Mouse (Mus musculus): ENCODE results near the gene Rassf7. TPM values are rescaled to one million over a fixed set of nuclear protein-coding genes. Genes with fewer than 3 reads are reported as not detected.

Gene Rassf7
- polyA plus RNA-seq, 1 experiment: 54.5 TPM

- H3K4me2 ChIP-seq (ENCODE audit: low read depth): peak overlapping the region; percentile 85
- no peak overlapping the region for H3ac ChIP-seq (ENCODE audit: control insufficient read depth, insufficient read length)
- peaks cover 18% of the 10 kb centered on the region for H3K79me2 ChIP-seq (ENCODE audit: control insufficient read depth, insufficient read depth)
- no peaks in the 10 kb centered on the region for H3K36me3 ChIP-seq (ENCODE audit: control insufficient read depth, insufficient read depth)
- no peak for TF ChIP-seq MYOG (IDR thresholded peaks at IDR 0.05; ENCODE audit: control insufficient read depth in 1 of 3, insufficient read depth in 1 of 3, insufficient read length in 2 of 3, low read depth in 2 of 3)
- no peak for TF ChIP-seq MYOD1 (IDR thresholded peaks at IDR 0.05; ENCODE audit: control insufficient read depth in 1 of 3, insufficient read length in 2 of 3, low read depth in 2 of 3)
- no peak for TF ChIP-seq SRF (IDR thresholded peaks at IDR 0.05; ENCODE audit: control insufficient read depth, insufficient read length, low read depth)
- TF ChIP-seq TCF3 (IDR thresholded peaks at IDR 0.05; ENCODE audit: insufficient read length, low read depth): no peak
- no peak for TF ChIP-seq CEBPB (IDR thresholded peaks at IDR 0.05; ENCODE audit: insufficient read depth, poor library complexity, severe bottlenecking)
- no peak for TF ChIP-seq POLR2AphosphoS2 (IDR thresholded peaks at IDR 0.05; ENCODE audit: insufficient read length, low read depth)
- TF ChIP-seq MAX (IDR thresholded peaks at IDR 0.05; ENCODE audit: low read depth): no peak
- TF ChIP-seq USF1 (IDR thresholded peaks at IDR 0.05; ENCODE audit: low read depth): no peak
- TF ChIP-seq E2F4 (IDR thresholded peaks at IDR 0.05; ENCODE audit: insufficient read depth): no peak
- TF ChIP-seq POLR2A (IDR thresholded peaks at IDR 0.05; ENCODE audit: insufficient read length, low read depth): no peak
- TF ChIP-seq TCF12 (IDR thresholded peaks at IDR 0.05; ENCODE audit: insufficient read depth, poor library complexity, severe bottlenecking): no peak
- TF ChIP-seq REST (IDR thresholded peaks at IDR 0.05; ENCODE audit: insufficient read depth, insufficient read length): no peak
- H3K4me3 ChIP-seq: peak overlapping the region; percentile 39
- peaks cover under 1% of the 10 kb centered on the region for H3K27me3 ChIP-seq (ENCODE audit: control insufficient read depth, insufficient read depth, insufficient read length)
These were observed 3.0 kb downstream of the Rassf7 start for GRCm38 (mm10) chr7:141218557-141219133.

- no peak overlapping the region for H3ac ChIP-seq (ENCODE audit: control insufficient read depth, insufficient read length)
- TF ChIP-seq CEBPB (IDR thresholded peaks at IDR 0.05; ENCODE audit: insufficient read depth, poor library complexity, severe bottlenecking): no peak
- no peak for TF ChIP-seq REST (IDR thresholded peaks at IDR 0.05; ENCODE audit: insufficient read depth, insufficient read length)
- no peak for TF ChIP-seq POLR2A (IDR thresholded peaks at IDR 0.05; ENCODE audit: insufficient read length, low read depth)
- no peak for TF ChIP-seq MYOG (IDR thresholded peaks at IDR 0.05; ENCODE audit: control insufficient read depth in 1 of 3, insufficient read depth in 1 of 3, insufficient read length in 2 of 3, low read depth in 2 of 3)
- peak overlapping the region; percentile 85 for H3K4me2 ChIP-seq (ENCODE audit: low read depth)
- H3K4me3 ChIP-seq: peak overlapping the region; percentile 53
- H3K36me3 ChIP-seq (ENCODE audit: control insufficient read depth, insufficient read depth): no peaks in the 10 kb centered on the region
- no peaks in the 10 kb centered on the region for H3K27me3 ChIP-seq (ENCODE audit: control insufficient read depth, insufficient read depth, insufficient read length)
- H3K79me2 ChIP-seq (ENCODE audit: control insufficient read depth, insufficient read depth): peaks cover 18% of the 10 kb centered on the region
These were observed 4.0 kb downstream of the Rassf7 start for GRCm38 (mm10) chr7:141219558-141220099.

DNA sequence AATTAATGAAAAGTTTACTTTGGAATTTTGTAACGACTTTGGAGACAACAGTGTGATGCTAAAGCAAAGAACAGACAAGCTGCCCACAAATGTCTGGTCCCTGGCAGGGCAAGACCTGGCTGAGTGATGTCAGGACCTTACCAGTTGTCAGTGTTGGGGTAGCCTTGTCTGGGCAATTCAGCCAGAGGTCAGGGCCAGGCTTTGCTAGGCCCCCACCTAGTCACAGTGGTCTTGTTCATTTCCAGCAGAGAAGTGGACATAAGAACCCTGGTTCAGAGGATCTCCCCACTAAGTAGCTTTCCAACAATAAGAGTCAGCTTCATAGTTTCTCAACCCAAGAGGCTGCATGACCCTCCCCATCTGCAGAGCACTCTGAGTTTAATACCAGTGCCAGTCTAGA lies 4.7 kb downstream of the Rassf7 start:
- H3ac ChIP-seq (ENCODE audit: control insufficient read depth, insufficient read length): peak overlapping the region; percentile 16
- peak overlapping the region; percentile 85 for H3K4me2 ChIP-seq (ENCODE audit: low read depth)
- TF ChIP-seq POLR2AphosphoS2 (IDR thresholded peaks at IDR 0.05; ENCODE audit: insufficient read length, low read depth) (no peak), E2F4 (IDR thresholded peaks at IDR 0.05; ENCODE audit: insufficient read depth) (no peak), REST (IDR thresholded peaks at IDR 0.05; ENCODE audit: insufficient read depth, insufficient read length) (no peak), TCF12 (IDR thresholded peaks at IDR 0.05; ENCODE audit: insufficient read depth, poor library complexity, severe bottlenecking) (no peak), SRF (IDR thresholded peaks at IDR 0.05; ENCODE audit: control insufficient read depth, insufficient read length, low read depth) (no peak)
- no peaks in the 10 kb centered on the region for H3K27me3 ChIP-seq (ENCODE audit: control insufficient read depth, insufficient read depth, insufficient read length)
- H3K79me2 ChIP-seq (ENCODE audit: control insufficient read depth, insufficient read depth): peaks cover 18% of the 10 kb centered on the region
- H3K4me3 ChIP-seq: peak overlapping the region; percentile 53
- H3K36me3 ChIP-seq (ENCODE audit: control insufficient read depth, insufficient read depth): no peaks in the 10 kb centered on the region

- H3K27me3 ChIP-seq (ENCODE audit: control insufficient read depth, insufficient read depth, insufficient read length): no peaks in the 10 kb centered on the region
- H3K4me2 ChIP-seq (ENCODE audit: low read depth): peak overlapping the region; percentile 85
- peak overlapping the region; percentile 16 for H3ac ChIP-seq (ENCODE audit: control insufficient read depth, insufficient read length)
- peak overlapping the region; percentile 53 for H3K4me3 ChIP-seq
- TF ChIP-seq E2F4 (IDR thresholded peaks at IDR 0.05; ENCODE audit: insufficient read depth) (no peak), SRF (IDR thresholded peaks at IDR 0.05; ENCODE audit: control insufficient read depth, insufficient read length, low read depth) (peak; percentile 52), TCF12 (IDR thresholded peaks at IDR 0.05; ENCODE audit: insufficient read depth, poor library complexity, severe bottlenecking) (no peak), MYOG (IDR thresholded peaks at IDR 0.05; ENCODE audit: control insufficient read depth in 1 of 3, insufficient read depth in 1 of 3, insufficient read length in 2 of 3, low read depth in 2 of 3) (peak in 1 of 3 experiments; percentile 56), POLR2AphosphoS2 (IDR thresholded peaks at IDR 0.05; ENCODE audit: insufficient read length, low read depth) (peak; percentile 55), POLR2A (IDR thresholded peaks at IDR 0.05; ENCODE audit: insufficient read length, low read depth) (peak; percentile 41), REST (IDR thresholded peaks at IDR 0.05; ENCODE audit: insufficient read depth, insufficient read length) (no peak), USF1 (IDR thresholded peaks at IDR 0.05; ENCODE audit: low read depth) (no peak), MYOD1 (IDR thresholded peaks at IDR 0.05; ENCODE audit: control insufficient read depth in 1 of 3, insufficient read length in 2 of 3, low read depth in 2 of 3) (peak in 2 of 3 experiments; percentile 33 to 59)
- H3K79me2 ChIP-seq (ENCODE audit: control insufficient read depth, insufficient read depth): peaks cover 18% of the 10 kb centered on the region
- H3K36me3 ChIP-seq (ENCODE audit: control insufficient read depth, insufficient read depth): no peaks in the 10 kb centered on the region
These were observed 5.8 kb downstream of the Rassf7 start for GRCm38 (mm10) chr7:141221249-141222125.
